Comparison of ENCODE assay signal across 9 mouse cellular contexts in the genomic region with DNA sequence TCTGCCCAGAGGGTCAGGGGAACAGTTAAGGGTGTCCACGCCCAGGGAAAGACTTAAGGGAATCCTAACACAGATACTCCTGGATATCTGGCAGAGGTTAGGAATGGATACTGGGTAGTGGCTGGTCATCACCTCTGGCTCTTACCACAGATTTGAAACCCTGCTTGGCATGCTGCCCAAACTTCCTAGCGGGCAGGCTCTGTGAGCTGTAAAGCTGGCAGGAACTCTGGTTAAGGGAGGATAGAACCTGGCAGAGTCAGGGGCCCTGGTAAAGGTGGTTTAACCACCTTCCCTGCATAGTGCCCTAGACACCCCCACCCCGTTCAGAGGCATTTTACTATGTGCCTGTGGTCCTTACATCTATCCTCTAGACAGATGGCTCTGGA. TPM values are rescaled to one million over a fixed set of nuclear protein-coding genes. Genes with fewer than 3 reads are reported as not detected.
DNase-seq lines count a peak whose midpoint lies in the region; ATAC-seq and TF ChIP-seq lines count a peak whose summit lies in the region.
"Had no signal": no experiment of that assay in that cellular context is flagged by ENCODE, and none has a peak within 500 bp of the region (broad histone marks: within the 10 kb centered on the region; RNA-seq: fewer than 3 reads in every experiment).

No protein-coding gene starts in this region.

- no peak; the same call in 1 of the 2 replicates for ATAC-seq in heart, embryonic 13.5 days (ENCODE audit: extremely low read depth, insufficient number of reproducible peaks, low FRiP score, low TSS enrichment)
- no peak for ATAC-seq in forebrain, embryonic 16.5 days
- ATAC-seq in forebrain, embryonic 11.5 days (replicated peaks; ENCODE audit: low FRiP score) = no peak

- no peak for TF ChIP-seq CTCF in thymus, adult 2 months (IDR thresholded peaks at IDR 0.05; ENCODE audit: borderline replicate concordance, control insufficient read depth, extremely low read depth, insufficient read depth, low read length, poor library complexity)

- 0 out of 2 replicates have a peak overlapping the region, but pooled peaks have one; percentile 2 for H3K27ac ChIP-seq in heart, embryonic 13.5 days (replicated peaks)
- peak overlapping the region; percentile 97 for H3K27ac ChIP-seq in thymus, adult 2 months (ENCODE audit: control insufficient read depth, insufficient read depth, low read length)
- H3K27ac ChIP-seq in forebrain, embryonic 16.5 days (ENCODE audit: low read length) = no peak overlapping the region
- H3K27ac ChIP-seq in forebrain, embryonic 11.5 days (ENCODE audit: low read depth, low read length) = no peak overlapping the region
- H3K27ac ChIP-seq: liver, embryonic 14.5 days had no signal

- no peak overlapping the region for H3K9ac ChIP-seq in heart, embryonic 13.5 days
- H3K9ac ChIP-seq in forebrain, embryonic 16.5 days (replicated peaks; ENCODE audit: low read depth, low read length) = no peak overlapping the region
- no peak overlapping the region for H3K9ac ChIP-seq in forebrain, embryonic 11.5 days (ENCODE audit: low read length)
- H3K9ac ChIP-seq: liver, embryonic 14.5 days had no signal

- H3K36me3 ChIP-seq in heart, embryonic 13.5 days = peaks cover 40% of the 10 kb centered on the region
- H3K36me3 ChIP-seq in thymus, adult 2 months (ENCODE audit: control insufficient read depth, insufficient read depth, low read length) = peaks cover 16% of the 10 kb centered on the region
- peaks cover 11% of the 10 kb centered on the region for H3K36me3 ChIP-seq in forebrain, embryonic 16.5 days (ENCODE audit: control insufficient read depth, insufficient read depth)
- peaks cover 2% of the 10 kb centered on the region; the same call in 1 of the 2 replicates for H3K36me3 ChIP-seq in forebrain, embryonic 11.5 days (ENCODE audit: control insufficient read depth, insufficient read depth, low read length)

- no peak for DNase-seq in heart, adult 11 months
- no peak for DNase-seq in thymus, adult 2 months
- DNase-seq in thymus, postnatal 25 days = no peak
- peak; percentile 29 to 50 for DNase-seq in cerebellum, postnatal 25 days
- peak; percentile 70 for DNase-seq in thymus, postnatal 4 days
- DNase-seq in forebrain, embryonic 11.5 days (ENCODE audit: low spot score) = no peak

- no peak for TF ChIP-seq POLR2A in thymus, adult 2 months (IDR thresholded peaks at IDR 0.05; ENCODE audit: control insufficient read depth, extremely low read depth, insufficient read depth, low read length, poor library complexity)

- WGBS in heart, embryonic 13.5 days = 35% methylated on average over 3 of the region's 3 CpGs
- 34% methylated on average over 3 of the region's 3 CpGs for WGBS in thymus, adult 2 months
- 64% methylated on average over 3 of the region's 3 CpGs for WGBS in forebrain, embryonic 16.5 days
- WGBS in forebrain, embryonic 11.5 days = 83% methylated on average over 3 of the region's 3 CpGs

- H3K9me3 ChIP-seq in heart, embryonic 13.5 days = 0 out of 2 replicates have a peak, but pooled peaks cover 6% of the 10 kb centered on the region
- H3K9me3 ChIP-seq in forebrain, embryonic 16.5 days (ENCODE audit: control insufficient read depth, low read length) = 0 out of 2 replicates have a peak, but pooled peaks cover 4% of the 10 kb centered on the region
- no peaks in the 10 kb centered on the region for H3K9me3 ChIP-seq in forebrain, embryonic 11.5 days (ENCODE audit: control insufficient read depth, low read length)

- peaks cover 44% of the 10 kb centered on the region for H3K4me1 ChIP-seq in heart, embryonic 13.5 days
- peaks cover 52% of the 10 kb centered on the region for H3K4me1 ChIP-seq in thymus, adult 2 months (replicated peaks; ENCODE audit: control insufficient read depth, insufficient read depth, low read length)
- no peaks in the 10 kb centered on the region for H3K4me1 ChIP-seq in forebrain, embryonic 16.5 days (replicated peaks; ENCODE audit: control insufficient read depth, insufficient read depth, low read length)
- H3K4me1 ChIP-seq in forebrain, embryonic 11.5 days (replicated peaks; ENCODE audit: control insufficient read depth, insufficient read depth, low read length) = no peaks in the 10 kb centered on the region

- no peak overlapping the region for H3K4me2 ChIP-seq in heart, embryonic 13.5 days
- no peak overlapping the region for H3K4me2 ChIP-seq in forebrain, embryonic 16.5 days (ENCODE audit: low read length)
- H3K4me2 ChIP-seq in forebrain, embryonic 11.5 days (ENCODE audit: low read depth, low read length, severe bottlenecking) = no peak overlapping the region

- H3K4me3 ChIP-seq in heart, embryonic 13.5 days = no peak overlapping the region
- H3K4me3 ChIP-seq in thymus, adult 2 months (ENCODE audit: control insufficient read depth, insufficient read depth, low read length) = peak overlapping the region; percentile 44
- H3K4me3 ChIP-seq in forebrain, embryonic 16.5 days (replicated peaks; ENCODE audit: low read length) = no peak overlapping the region
- no peak overlapping the region for H3K4me3 ChIP-seq in forebrain, embryonic 11.5 days (ENCODE audit: low read depth, low read length)

- no peaks in the 10 kb centered on the region for H3K27me3 ChIP-seq in heart, embryonic 13.5 days (replicated peaks)
- H3K27me3 ChIP-seq in thymus, adult 2 months (ENCODE audit: control insufficient read depth, insufficient read depth, low read length) = no peaks in the 10 kb centered on the region
- no peaks in the 10 kb centered on the region for H3K27me3 ChIP-seq in forebrain, embryonic 16.5 days (replicated peaks; ENCODE audit: control insufficient read depth, insufficient read depth, low read length)
- H3K27me3 ChIP-seq in forebrain, embryonic 11.5 days (ENCODE audit: control insufficient read depth, insufficient read depth, low read length) = no peaks in the 10 kb centered on the region

RNA-seq across cellular contexts. Expression of gene Capn3, which starts 46.8 kb away (rescaled TPM):
- polyA plus RNA-seq in heart, embryonic 13.5 days (2015; fragmentation: Nextera tagmentation; extraction: Ambion mirVana) = 3.4 and 3.9 TPM in 2 replicates
- 56.2 and 69.8 TPM in 2 replicates for polyA plus RNA-seq in thymus, adult 2 months (2012; rRNA removed)
- polyA plus RNA-seq in forebrain, embryonic 16.5 days (2015; fragmentation: Nextera tagmentation; extraction: Ambion mirVana) = 0.37 TPM in 2 replicates
- polyA plus RNA-seq in forebrain, embryonic 11.5 days (2014; fragmentation: Nextera tagmentation; extraction: Ambion mirVana) = 3.7 and 4.4 TPM in 2 replicates

Comparison
In these comparisons a context has a peak if more than half of its experiments do, and no peak if none do; other contexts are left out.
1. DNase-seq: peak in cerebellum, postnatal 25 days (2 of 2) and thymus, postnatal 4 days (single experiment); none in heart, adult 11 months (single experiment), thymus, adult 2 months (single experiment), thymus, postnatal 25 days (single experiment) and forebrain, embryonic 11.5 days (single experiment).
2. H3K27ac ChIP-seq: peak in heart, embryonic 13.5 days (single experiment) and thymus, adult 2 months (single experiment); none in forebrain, embryonic 16.5 days (single experiment) and forebrain, embryonic 11.5 days (single experiment).
3. RNA of gene Capn3, which starts 46.8 kb away (polyA plus RNA-seq): 56.2 to 69.8 TPM in thymus, adult 2 months; 3.7 to 4.4 TPM in forebrain, embryonic 11.5 days, 3.4 to 3.9 TPM in heart, embryonic 13.5 days and 0.37 TPM in forebrain, embryonic 16.5 days; every median in the first group is over 10 times any median in the second.